Mouse (Mus musculus): Measurements from ENCODE around the gene Cldnd1. TPM values are rescaled to one million over a fixed set of nuclear protein-coding genes. Genes with fewer than 3 reads are reported as not detected.

Cldnd1 gene
- 10 to 100 TPM; 59.0 to 77.0 (median 68.0) TPM for total RNA-seq (2022)

DNA sequence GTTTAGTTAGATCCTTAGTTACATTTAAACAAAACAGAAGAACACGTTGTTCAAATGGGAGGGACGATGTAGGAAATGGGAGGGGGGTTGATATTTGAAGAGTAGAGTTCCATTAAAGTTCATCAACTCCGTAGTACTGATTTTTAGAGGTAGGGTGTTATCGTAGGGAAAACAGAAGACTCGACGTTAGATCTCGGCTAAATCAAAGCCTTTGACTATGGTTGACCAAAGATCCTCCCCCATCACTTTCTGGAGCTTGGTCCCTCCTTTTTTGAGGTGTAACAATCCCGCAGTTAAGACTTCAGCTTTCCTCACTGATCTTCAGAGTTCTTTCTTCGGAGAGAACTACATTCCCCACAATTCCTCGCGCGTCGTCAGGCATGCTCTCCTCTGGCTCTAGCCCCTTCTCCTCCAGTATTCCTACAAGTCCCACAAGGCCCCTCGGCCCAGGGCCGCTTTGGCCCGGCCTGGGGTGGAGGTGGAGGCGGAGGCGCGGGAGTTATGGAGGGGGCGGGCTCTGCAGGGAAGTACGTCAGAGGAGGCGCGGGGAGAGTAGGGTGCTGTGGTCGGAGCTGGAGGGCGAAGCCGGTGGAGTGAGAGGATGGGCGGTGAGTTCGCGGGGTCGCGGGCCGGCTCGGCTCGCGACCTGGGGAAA is at the start of gene Cldnd1:
TSS of gene Cldnd1 (plus strand) at position 434 of the 655 bp plus-strand sequence.
- peak; percentile 92 to 94 for DNase-seq (ENCODE audit: low spot score in 2 of 2)

DNA sequence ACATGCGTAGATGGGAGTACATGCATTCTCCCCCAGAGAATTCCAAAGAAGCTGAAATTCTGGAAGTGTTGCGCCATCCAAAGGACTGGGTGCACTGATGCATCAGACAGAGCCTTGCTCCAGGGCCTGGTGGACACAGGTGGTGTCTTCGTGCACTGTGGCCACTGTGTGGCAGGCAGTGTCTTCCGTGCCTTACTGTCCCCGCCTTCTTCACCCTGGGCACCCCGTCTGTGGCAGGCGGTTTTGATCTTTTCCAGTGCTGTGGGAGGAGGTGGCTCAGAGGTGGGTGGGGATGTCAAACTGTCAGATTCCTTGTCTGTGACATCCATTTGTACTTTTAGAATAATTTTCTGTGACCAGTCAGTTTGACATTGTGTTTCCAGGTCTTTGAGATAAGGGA is 49.0 kb upstream of the Cldnd1 start:
- no peak for DNase-seq (ENCODE audit: low spot score in 2 of 2)

DNA sequence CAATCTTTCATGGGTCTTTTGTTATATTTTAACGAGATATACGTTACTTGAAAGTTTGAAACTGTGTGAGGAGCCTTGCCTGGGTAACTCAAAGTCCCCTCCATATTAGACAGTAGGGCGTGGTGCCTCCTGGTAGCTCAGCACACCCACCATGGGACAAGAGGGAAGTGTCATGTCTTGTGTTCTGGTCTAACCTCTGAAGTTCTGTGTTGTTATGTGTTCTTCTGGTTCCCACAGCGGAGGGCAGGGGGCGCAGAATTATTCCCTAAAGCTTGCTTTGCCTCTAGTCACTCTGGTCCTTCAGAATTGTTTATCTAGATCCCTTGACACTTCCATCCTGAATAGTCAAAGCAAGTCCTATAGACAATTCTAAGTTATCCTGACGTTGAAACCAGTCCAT is 45.7 kb upstream of the Cldnd1 start:
- DNase-seq (ENCODE audit: low spot score in 2 of 2): no peak

DNA sequence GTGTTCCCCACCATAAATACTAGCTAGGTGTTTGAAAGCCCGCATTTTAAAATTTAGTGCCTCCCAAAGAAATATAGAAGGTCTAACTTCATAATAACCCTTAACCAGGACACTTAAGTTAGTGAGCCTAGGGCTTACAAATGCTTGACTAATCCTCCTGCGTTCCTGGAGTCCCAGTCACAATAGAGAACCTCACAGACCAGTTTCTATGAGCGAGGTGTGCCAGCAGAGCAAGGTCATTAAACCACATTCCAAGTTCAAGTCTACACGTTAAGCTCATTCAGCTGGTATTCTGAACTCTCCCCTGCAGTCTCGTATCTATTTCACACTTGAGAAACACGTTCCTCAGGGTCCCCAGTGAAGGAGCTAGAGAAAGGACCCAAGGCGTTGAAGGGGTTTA is 44.8 kb upstream of the Cldnd1 start:
- DNase-seq (ENCODE audit: low spot score in 2 of 2): no peak

DNA sequence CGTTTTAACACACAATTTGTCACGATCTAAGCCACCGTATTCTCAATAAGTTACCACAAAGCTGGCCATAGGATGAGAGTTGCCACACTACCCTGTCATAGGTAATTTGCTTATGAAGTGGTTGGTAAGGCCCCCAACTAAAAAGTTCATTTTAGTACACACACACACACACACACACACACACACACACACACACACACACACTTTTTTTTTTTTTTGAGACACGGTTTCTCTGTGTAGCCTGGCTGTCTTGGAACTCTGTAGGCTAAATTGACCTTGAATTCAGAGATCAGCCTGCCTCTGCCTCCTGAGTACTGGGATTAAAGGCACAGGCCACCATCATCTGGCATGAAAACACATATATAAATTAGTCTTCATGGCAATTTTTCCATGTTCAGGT is 43.8 kb upstream of the Cldnd1 start:
- DNase-seq (ENCODE audit: low spot score in 2 of 2): no peak

DNA sequence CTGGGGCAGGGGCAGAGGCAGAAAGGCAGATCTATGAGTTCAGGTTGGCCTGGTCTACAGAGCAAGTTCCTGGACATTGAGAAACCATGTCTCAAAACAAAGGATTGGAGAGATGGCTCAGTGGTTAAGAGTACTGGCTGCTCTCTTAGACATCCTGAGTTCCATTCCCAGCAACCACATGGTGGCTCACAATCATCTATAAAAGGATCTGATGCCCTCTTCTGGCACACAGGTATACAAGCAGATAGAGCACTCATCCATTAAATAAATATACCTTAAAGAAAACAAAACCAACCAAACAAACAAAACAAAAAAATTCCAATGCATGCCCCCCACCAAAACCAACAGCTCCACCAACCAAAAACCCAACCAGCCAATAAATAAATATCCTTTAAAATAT is 43.2 kb upstream of the Cldnd1 start:
- DNase-seq (ENCODE audit: low spot score in 2 of 2): no peak

DNA sequence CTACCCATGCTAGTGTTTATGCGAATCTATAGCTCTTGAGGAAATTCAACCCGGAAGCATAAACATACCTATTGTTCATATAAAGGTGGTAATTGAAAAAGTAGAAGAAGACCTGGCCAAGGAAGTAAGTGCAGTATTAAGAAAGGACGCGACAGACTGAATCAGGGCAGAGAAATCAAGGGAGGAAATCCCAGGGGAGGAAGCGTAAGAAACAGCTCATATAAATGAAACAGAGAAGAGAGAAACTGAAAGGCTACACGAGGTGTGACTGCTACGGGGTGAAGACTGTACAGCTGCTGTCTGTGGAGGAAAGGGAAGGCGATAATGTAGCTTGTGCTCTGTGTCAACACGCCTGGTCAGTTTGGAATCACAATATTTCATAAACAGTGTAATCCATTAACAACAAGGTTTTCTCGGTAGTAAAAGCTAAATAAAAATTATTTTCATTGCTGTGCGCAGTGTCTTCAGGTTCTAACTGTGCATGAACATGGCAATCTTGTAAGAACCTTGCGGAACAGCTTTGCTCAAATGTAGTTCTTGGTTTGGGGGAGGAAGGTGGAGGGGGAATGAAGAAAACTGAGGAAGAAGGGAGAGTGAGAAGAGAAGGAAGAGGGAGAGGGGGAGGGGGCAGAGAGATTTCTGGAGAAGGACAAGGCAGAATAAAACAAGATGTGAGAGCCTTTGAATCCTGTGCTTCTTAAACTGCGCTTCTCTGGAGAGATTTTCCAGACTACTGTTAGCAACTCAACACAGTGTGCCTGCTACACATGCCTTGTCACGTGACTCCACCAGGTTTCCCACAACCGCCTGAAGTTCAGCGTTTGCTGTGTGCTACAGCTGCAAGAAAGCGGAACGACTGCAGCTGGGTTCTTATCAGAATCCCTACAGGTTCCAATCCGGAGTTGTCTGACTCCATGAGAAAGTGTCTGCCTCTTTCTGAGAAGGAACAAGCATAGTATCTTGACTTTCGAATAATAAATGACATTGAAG is 41.9 kb upstream of the Cldnd1 start:
- DNase-seq (ENCODE audit: low spot score in 2 of 2): no peak

DNA sequence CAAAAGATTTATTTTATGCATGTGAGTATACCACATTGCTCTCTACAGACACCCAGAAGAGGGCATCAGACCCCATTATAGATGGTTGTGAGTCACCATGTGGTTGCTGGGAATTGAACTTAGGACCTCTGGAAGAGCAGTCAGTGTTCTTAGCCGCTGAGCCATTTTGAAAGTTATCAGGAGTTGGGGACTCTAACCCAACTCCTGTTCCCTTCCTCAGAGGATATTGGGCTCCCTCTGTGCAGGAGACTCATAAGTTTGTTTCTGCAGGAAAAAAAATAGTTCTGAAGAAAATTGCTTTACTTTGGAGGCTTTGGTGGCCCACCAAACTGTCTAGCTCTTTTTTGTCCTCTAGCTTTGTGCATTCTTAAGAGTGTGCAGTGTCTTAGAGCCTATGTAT is 39.2 kb upstream of the Cldnd1 start:
- DNase-seq (ENCODE audit: low spot score in 2 of 2): no peak

DNA sequence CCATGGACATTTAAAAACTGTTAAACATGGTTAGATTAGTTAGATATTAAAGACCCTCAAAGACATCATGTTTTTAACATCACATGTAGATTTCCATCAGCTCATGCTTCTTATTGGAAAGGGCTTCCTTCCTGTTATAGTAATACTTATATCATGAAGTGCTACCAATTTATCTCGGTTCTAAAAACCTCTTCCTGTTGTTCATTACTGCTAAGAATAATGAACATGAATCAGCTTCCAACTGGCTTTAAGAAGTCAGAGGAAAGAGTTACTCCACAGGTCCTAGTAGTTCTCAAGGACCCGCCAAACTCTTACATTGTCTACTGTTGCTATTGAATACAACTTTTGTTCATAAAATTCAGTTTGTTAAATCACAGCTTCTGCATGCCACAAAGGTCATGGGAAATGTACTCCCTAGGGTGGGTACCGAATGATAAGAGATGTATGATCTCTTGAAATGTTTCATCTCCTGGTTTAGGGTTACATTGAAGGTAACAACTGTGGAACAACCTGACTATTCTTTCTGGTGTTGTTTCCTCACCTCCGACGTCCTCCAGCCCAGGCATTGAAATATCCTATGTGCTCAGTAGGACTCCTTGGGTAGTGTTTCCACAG is 38.0 kb upstream of the Cldnd1 start:
- DNase-seq (ENCODE audit: low spot score in 2 of 2): no peak

DNA sequence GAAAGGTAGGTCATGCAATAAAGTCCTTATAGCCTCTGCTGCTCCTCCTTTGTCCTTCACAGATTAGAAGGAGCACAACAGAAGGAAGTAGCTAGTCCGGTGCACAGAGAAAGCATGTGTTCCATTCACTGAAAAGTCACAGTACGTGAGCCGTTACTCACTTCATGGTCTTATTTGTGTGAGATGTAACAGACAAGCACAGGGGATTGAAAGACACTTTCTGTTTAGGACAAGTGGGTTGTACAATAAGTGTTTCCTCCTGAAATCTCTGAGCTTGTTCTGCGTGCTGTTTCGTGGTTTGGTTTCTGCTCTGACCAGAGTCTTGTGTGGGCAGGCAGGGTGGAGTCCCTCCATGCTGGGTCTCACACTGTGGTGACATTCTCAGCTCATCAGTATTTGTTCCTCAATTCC is 37.4 kb upstream of the Cldnd1 start:
- no peak for DNase-seq (ENCODE audit: low spot score in 2 of 2)

DNA sequence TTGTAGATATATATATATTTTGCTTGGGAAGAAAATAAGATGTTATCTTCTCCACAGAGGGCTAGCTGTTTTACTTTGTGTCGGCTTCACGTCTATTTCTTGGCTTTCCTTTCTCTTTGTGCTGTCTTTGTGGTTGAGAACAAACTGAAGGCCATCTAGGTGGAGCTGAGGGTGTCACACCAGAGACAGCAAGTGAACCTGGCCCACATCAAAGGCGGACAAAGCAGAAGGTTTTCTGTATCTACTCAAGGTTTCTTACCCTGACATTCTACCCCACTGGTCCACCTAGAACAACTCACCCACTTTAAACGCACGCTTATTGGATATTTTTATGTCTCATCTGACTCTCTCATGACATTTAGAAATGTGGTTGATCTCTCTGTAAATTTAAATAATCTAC is 33.6 kb upstream of the Cldnd1 start:
- no peak for DNase-seq (ENCODE audit: low spot score in 2 of 2)

DNA sequence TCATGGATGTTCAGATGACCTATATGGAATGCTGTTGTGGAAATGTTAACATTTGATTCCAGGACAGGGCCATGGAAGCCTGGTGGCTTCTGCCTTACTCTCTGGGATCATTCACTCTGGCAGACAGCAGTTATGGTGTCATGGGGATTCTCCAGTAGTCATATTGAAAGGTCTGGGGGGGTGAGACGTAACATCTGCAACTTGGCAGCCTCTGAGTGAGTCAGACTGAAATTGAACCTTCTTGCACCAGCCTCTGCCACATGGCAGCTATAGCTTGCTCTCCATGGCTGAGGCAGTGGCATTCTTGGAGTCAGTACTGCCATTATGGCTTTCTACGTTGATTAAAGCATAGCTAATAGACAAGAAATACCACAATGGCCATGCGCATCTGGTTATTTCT is 30.9 kb upstream of the Cldnd1 start:
- no peak for DNase-seq (ENCODE audit: low spot score in 2 of 2)

DNA sequence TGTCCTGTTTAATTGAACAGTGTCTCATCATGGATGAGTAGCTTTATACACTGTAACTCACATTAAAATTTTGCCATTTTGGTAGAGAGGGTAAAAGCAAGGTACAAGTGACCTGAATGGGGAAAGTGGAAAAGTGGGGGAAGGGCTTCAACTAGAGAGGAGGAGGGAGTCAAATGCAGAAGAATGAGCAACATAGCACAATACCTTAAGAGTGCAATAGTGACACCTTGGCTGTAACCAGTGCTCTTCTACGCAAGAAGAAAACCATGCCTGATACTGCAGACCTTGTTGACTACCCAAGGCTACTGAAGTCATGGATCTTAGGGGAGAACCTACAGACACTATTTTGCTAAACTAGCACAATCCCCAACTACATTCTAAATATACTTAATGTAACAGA is 30.4 kb upstream of the Cldnd1 start:
- DNase-seq (ENCODE audit: low spot score in 2 of 2): no peak

DNA sequence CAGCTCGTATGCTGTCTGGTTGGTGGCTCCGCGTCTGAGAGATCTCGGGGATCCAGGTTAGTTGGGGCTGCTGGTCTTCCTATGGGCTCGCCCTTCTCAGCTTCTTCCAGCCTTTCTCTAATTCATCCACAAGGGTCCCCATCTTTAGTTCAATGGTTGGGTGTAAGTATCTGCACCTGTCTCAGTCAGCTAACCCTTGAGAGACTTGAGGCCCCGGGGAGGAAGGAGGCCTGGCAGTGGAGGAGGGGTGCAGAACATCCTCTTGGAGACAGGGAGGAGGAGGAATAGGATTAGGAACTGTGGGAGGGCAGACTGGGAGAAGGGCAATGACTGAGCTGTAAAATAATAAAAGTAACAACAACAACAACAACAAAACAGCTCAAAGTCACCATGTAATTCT is 27.5 kb upstream of the Cldnd1 start:
- DNase-seq (ENCODE audit: low spot score in 2 of 2): no peak

DNA sequence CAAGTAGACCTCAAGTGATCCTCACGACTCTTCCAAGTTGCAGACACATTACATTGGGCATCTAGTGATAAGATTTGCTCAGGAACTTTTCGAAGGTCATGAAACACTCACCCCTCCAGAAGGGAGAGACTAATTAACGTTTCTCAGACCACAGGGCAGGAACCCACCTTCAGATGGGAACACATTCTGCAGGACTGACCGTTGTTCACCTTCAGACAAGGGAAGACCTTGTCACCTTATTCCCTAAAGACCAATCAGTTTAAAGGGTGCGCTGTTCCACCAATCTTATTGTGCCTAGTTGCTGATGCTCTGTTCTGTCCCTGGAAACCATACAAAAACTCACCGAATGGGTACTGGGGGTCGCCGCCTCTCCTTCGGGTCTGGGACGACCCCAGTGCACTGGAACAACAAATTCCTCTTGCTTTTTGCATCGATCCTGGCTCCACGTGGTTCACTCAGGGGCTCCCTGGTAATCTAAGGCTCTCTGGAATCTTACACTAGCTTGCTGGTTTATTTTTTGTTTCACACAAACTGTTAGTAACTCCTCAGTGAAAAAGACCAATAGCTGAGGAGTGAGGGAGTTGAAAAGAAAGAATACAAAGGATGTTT is 26.8 kb upstream of the Cldnd1 start:
- DNase-seq (ENCODE audit: low spot score in 2 of 2): no peak

DNA sequence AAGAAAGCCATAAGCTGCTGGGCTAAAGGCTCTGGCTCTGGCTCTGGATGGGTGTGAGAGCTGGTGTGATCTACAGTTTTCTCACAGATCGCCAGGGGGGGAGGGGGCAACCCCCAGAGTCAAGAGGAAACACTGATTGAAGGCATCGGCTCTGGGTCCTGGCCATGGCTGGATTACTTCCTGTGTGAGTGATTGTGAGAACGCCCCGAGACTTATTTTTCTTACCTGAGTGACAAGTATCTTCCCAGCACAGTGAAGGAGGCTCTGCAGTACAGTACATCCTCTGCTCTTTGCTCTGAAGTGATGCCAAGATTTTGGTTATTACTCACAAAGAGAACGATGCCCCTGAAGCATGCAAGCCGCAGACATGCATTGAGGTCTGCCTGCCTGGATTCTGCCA is 25.9 kb upstream of the Cldnd1 start:
- DNase-seq (ENCODE audit: low spot score in 2 of 2): no peak

DNA sequence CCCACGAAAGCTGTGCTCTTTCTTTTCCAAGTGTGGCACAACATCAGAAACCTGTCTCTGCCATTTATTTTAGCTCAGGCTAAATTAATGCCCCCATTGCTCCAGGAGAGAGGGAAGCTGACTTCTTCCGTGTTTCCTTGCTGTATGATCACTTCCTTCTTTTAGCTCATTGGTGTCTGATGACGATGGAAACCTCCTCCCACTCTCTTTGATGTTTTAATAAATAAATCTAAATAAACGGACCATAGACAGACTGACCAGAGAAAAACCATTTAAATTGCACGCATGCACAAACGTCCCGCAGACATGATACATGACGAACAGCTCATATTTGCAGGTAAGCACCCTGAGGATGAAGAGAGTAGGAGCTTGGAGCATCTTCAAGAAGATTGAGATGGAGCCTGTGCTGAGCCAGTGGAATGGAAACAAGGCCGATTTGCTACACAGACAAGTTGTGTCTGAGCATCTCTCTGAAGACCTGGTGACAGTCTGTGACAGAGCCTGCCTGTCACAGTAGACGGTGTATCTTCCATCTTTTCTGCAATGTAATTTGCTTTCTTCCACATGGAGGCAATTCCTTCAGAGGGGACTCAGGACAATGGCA is 25.3 kb upstream of the Cldnd1 start:
- DNase-seq (ENCODE audit: low spot score in 2 of 2): no peak

DNA sequence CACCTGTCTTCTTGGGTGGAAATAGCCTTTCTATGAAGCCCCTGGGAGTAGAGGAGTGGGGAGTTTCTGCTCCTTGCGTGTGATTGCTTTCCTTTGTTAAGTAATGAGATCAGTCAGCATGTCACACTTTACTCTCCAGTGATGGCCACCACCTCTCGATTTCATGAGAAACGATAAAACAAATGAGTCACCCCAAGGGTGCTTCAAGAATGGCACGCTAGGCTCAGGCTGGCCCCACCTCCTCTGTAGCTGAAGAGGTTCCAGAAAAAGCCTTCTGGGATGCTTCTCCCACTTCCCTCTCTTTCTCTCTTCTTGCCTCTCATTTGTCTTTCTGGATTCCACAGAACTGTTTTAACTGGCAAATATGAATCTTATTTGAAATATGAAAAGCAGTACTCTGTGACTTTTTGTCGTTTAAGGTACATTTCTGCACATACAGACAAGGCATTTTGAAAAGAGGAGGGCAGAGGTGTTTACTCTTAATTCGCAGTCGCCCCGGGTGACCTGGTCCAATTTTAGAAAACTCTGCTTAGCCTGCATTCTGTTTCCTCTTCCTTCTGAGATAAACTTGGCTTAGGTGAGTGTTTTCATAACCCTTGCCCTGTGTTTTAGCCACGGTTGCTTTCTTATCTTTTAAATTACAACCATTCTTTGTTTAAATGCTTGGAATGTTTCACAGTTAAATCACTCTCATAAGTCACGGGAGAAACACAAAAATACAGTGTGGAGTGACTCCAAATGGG is 24.2 kb upstream of the Cldnd1 start:
- no peak for DNase-seq (ENCODE audit: low spot score in 2 of 2)

DNA sequence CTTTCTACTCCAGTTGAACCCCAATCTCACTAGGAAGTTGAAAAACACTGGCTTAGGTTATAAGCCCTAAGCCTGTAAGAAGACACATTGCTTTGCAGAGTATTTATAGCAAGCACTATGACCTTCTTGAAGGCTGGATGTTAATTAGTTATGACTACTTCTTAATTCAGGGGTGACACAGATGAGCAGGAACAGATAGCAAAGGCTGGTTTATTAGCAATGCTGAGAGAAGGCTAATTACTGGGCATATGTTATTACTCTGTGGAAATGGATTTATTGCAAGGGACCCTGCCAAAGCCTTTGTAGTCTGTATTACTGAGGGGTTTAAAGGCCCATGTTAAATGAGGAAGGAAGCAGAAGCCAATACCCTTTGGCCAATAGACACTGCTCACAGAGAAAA is 22.7 kb upstream of the Cldnd1 start:
- no peak for DNase-seq (ENCODE audit: low spot score in 2 of 2)

DNA sequence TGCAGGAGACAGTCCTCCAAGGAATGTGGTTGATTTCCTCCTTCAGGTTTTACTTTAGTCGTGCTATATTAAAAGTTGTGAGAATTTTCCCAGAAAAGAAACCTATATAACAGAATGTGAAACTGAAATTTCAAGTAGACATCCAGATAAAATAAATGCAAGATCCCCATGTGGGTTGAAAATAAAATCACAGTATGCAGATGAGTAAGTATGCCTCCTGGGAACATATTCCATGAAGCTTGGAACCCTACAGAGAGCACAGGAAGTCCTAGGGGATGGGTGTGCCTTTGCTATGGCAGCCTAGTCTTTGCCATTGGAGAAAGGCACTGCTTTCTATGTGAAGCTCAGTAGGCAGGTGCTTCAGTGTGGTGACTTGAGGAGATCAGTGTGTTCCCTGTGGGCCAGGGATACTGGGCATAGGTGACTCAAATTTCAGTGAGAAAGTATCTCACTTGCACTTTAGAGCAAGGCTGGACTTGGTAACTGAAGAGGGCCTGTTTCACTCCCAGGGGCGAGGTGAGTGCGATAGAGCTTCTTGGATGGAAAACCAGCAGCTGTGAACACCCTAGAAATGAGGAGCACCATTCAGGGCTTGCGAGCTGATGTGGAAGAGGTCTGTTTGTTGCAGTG is 20.3 kb upstream of the Cldnd1 start:
- peak; percentile 5 to 14 for DNase-seq (ENCODE audit: low spot score in 2 of 2)

Data from gastrocnemius, adult 8-10 months (tissue).